Mouse (Mus musculus): Measurements from ENCODE around the gene Ric8a. TPM values are rescaled to one million over a fixed set of nuclear protein-coding genes. Genes with fewer than 3 reads are reported as not detected.

The Ric8a gene
- polyA plus RNA-seq, 1 experiment = 74.7 TPM

DNA sequence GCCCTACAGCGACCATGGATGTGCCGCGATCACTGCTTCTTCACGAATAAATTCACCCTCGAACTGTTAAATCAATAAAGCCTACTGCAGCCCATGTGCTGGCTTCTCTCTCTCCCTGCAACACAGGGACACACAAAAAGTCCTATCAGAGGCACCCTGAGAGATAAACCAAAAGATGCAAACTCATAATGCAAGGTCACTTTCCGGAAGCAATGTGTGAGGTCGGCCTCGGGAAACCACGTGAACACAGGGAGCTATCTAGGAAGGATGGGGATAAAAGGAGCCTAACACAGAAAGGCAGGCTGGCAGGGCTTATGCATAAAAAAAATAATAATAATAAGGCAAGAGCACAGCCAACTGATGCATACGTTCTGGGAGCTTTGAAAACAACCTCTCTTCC is 10.1 kb upstream of the Ric8a start:
- DNase-seq (ENCODE audit: low spot score) = no peak

DNA sequence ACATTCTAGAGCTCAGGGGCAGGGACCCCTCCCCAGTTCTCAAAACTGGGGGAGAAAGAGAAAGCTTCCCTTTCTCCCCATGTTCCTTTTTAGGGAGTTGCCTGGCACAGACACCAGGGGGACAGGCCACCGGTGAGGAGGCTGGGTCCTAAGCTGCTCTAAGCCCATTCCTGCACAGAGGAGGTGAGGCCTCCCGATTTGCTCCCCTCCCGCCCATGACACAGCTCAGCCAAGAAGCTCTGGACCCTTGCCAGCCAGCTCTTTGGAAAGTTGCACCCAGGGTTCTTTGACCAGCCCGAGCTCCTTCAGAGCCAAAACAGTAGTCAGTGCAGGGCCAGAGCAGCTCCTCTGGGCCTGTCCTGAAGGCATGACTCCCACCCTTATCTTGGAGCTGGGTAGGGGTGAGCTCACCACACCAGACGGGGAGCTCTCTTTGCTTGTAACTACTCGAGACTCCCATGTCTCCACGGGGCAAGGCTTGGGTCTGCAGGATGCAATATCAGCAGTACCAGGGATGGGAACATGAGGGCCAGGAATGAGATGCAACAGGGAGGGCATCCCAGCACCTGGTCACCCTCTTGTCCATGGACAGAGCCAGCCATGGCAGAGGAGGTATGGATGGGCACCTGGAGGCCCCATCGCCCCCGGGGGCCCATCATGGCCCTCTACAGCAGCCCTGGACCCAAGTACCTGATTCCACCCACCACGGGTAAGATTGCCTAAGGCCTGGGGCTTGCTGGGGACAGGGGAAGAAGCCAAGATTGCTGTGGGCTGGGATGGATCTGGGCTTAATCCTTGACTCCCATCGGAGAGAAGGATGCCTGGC is 8.8 kb upstream of the Ric8a start, which contains the start of gene Odf3:
Gene Odf3, plus strand, starts transcription at position 51 of the 826 bp plus-strand sequence.
- no peak for DNase-seq (ENCODE audit: low spot score)

DNA sequence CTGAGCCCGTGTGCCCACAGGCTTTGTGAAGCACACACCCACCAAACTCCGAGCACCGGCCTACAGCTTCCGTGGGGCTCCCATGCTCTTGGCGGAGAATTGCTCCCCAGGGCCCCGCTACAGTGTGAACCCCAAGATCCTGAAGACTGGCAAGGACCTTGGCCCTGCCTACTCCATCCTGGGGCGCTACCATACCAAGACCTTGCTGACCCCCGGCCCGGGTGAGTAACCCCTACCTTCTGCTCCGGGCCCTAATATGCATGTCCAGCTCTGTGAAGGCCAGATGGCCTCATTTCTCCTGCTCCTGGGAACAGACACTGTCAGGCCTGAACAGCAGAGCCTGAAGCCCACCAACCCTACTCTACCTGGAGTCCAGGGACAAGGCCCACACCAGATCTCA is 8.2 kb upstream of the Ric8a start:
- DNase-seq (ENCODE audit: low spot score) = no peak

- DNase-seq (ENCODE audit: low spot score) = no peak
Measured at GRCm38 (mm10) chr7:140851916-140852315, 4.8 kb upstream of the Ric8a start.

- DNase-seq (ENCODE audit: low spot score) = no peak
Measured at GRCm38 (mm10) chr7:140853386-140853785, 3.4 kb upstream of the Ric8a start.

DNA sequence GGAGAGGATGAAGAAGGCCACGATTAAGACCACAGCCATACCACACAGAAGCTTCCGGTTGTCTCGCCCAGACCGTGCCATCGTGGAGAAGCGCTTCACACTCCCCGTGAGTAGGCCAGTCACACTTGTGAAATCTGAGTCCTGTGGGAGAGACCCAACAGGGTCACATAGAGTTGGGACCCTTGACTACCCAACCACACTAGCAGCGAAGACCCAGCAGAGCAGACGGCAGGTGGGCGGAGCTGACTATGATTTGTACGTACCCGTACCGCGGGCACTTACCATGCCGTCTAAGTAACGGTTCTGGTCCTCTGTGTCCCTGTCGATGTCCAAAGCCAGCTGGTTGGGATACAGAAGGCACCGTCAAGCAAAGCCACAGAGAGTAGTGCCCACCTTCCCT is 2.3 kb upstream of the Ric8a start:
- no peak for DNase-seq (ENCODE audit: low spot score)

GRCm38 (mm10) chr7:140855181-140855580 is 1.6 kb upstream of the Ric8a start:
- no peak for DNase-seq (ENCODE audit: low spot score)

- peak; percentile 78 for DNase-seq (ENCODE audit: low spot score)
Measured at GRCm38 (mm10) chr7:140855860-140856784, 635 bp upstream of the Ric8a start, which contains the start of gene Gm45785. Gm45785 (minus strand) TSS chr7:140856331.

GRCm38 (mm10) chr7:140857550-140858505 is 1.1 kb downstream of the Ric8a start, which contains the start of gene Bet1l:
Bet1l (minus strand) TSS chr7:140857577.
- no peak for DNase-seq (ENCODE audit: low spot score)

DNA sequence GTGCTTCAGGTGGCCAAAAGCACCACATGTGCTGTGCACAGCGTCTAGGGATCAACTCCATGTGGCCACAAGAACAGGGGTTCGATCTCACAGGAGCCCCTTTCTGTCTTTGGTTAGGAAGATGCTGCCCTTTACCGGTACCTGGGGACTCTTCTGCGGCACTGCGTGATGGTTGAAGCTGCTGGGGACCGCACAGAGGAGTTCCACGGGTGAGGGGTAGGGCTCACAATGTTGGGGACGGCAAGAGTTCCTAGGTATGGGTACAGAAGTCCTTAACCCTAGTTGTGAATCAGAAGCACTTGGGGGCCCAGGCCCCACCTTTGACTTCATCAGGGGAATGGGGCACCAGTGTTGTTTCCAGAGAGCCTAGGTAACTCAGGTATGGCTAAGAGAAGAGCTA is 2.0 kb downstream of the Ric8a start:
- no peak for DNase-seq (ENCODE audit: low spot score)

DNA sequence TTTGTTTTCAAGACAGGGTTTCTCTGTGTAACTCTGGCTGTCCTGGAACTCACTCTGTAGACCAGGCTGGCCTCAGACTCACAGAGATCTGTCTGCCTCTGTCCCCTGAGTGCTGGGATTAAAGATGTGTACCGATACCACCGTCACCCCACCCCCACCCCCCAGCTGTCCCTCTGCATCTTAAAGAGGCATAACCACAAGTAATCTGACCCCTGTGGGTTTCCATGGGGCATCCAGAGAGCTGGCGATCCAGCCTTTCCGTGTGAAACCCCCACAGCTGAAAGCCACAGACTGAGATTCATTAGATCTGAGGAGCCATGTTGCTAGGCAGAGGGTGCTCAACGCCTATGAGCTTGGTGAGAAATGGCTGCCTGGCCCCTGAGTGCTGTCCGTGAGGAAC is 3.2 kb downstream of the Ric8a start:
- no peak for DNase-seq (ENCODE audit: low spot score)

- no peak for DNase-seq (ENCODE audit: low spot score)
Measured at GRCm38 (mm10) chr7:140860728-140861127, 4.0 kb downstream of the Ric8a start.

- DNase-seq (ENCODE audit: low spot score) = no peak
Measured at GRCm38 (mm10) chr7:140864761-140865160, 8.0 kb downstream of the Ric8a start.

GRCm38 (mm10) chr7:140874224-140874623 is 17.5 kb downstream of the Ric8a start:
- no peak for DNase-seq (ENCODE audit: low spot score)

DNA sequence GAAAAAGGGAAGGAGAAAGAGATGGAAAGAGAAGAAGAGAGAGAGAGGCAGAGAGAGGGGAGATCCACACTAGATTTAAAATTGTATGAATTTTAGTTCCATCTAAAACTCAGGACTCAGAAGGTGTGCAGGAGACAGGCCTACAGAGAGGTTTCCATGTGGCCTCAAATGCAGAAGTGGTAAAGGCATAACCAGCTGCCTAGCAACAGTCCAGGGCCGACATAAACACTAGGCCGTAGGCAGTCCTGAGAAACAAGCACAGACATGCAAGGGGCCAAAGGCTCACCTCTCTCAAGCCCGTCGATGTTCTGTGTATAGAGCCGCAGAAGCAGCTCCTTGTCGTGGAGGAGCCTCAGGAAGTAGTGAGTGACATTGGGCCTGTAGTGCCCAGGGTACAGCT is 20.6 kb downstream of the Ric8a start:
- no peak for DNase-seq (ENCODE audit: low spot score)

DNA sequence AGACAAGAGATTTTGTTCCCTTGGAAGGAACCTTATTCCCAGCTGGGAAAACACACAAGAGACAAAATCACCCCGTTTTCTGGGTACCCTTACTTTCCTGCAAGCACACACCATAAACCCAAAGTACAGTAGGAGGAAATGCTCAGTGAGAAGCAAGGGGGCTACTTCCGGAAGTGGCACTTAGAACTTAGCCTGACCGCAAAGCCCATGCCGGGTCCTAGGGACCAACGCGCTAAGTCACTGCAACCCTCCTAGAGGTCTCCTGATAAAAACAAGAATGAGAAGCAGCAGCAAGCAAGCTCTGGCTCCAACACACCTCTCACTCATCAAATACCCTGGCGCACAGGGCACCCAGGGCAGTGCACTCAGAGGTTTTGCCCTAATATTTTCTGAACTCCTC is 22.6 kb downstream of the Ric8a start:
- DNase-seq (ENCODE audit: low spot score) = no peak

DNA sequence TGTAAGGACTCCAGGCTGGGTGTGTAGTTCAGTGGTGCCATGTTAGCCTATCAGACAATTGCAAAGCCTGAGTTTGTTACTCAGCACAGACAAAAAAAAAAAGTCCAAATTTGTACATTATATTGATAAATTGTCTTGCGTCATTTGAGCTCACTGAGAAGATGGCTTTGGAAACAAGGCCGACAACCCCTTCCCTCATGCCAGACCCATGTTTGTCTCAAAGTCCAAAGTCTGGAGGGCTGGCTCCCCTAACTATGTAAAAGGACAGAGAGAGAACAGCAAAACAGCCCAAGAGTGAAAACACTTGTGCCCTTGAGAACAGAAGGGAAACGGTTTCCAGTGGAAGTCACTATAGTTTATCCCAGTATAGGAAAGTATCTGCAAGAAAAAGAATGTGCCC is 23.7 kb downstream of the Ric8a start:
- DNase-seq (ENCODE audit: low spot score) = no peak

GRCm38 (mm10) chr7:140880865-140881515 is 24.2 kb downstream of the Ric8a start:
- DNase-seq (ENCODE audit: low spot score) = no peak

- peak; percentile 81 for DNase-seq (ENCODE audit: low spot score)
Measured at GRCm38 (mm10) chr7:140881696-140882468, 25.1 kb downstream of the Ric8a start, which contains the start of the genes Psmd13 and Sirt3. Psmd13 (plus strand) TSS chr7:140881968. Sirt3 (minus strand) TSS chr7:140882309.

DNA sequence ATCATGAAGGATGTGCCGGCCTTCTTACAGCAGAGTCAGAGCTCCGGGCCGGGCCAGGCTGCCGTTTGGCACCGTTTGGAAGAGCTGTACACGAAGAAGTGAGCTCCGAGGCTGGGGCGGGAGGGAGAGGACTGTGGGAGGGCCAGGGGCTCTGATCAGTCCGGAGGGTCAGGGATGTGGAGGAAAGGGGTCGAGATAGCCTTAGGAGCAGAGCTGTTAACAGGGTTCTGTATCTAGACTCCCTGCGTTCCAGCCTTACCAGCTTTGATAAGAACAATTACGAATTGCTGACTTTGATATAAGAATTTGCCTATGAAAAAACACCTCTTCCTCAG is 25.7 kb downstream of the Ric8a start:
- no peak for DNase-seq (ENCODE audit: low spot score)
